Mouse (Mus musculus) skeletal muscle tissue, adult 2 months (tissue): ENCODE measurements around the gene Opn1sw.

ENCODE experiments used
- DNase-seq: peaks from one replicate; pipeline ENCODE4 v3.0.0-alpha.2; 2012; ENCODE audit warnings: low read depth, low spot score

The Opn1sw gene

GRCm38 (mm10) chr6:29388052-29388518 is at the start of gene Opn1sw:
Gene Opn1sw, minus strand, starts transcription at chr6:29388468.
- DNase-seq: peak; percentile 13

DNA sequence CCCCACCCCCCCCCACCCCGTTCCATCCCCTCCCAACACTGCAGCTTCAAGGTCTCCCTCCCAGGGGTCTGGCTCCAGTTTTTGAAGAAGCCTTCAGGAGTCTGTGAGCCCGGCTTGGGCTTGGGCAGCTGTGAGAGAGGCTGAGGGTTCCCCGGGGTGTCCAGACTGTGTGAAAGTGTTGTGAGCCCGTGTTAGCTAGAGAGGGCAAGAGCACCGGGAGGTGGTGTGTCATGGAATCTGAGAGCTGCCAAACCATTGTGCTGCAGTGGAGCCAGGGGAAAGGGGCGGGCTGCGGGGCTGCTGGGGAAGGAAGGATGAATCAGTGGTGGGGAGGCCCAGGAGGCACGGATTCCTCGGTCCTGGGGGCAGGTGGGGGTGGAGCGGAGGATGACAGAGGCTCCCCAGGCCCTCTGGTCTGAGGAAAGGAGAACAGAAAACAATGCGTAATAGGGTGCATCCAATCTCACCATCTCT is 48.2 kb upstream of the Opn1sw start:
- peak; percentile 74 for DNase-seq

DNA sequence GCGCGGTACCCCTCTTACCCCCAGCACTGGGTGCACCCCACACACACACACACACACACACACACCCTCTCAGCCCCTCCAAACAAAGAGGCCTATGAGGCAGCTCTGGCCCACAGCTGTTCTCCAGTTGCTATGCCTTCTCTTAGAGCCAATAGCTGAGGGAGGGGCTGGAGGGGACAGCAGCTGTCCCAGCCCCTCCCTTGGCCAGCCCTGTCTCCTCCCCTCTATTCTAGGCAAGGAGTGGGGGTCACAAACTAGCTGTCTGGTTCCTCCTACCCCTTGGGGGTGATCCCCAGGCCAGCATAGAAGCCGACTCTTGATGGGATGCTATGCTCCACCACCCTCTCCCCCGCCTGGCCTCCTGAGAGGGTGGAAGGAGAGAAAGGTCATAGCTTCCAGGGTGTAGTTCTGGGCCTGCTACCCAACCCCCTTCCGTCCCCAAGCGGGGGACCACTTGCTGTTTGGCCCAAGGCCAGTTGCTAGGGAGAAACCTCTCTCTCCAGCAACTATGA is 47.7 kb upstream of the Opn1sw start:
- peak; percentile 79 for DNase-seq

- peak; percentile 86 for DNase-seq
Measured at GRCm38 (mm10) chr6:29434911-29435691, 46.8 kb upstream of the Opn1sw start.

DNA sequence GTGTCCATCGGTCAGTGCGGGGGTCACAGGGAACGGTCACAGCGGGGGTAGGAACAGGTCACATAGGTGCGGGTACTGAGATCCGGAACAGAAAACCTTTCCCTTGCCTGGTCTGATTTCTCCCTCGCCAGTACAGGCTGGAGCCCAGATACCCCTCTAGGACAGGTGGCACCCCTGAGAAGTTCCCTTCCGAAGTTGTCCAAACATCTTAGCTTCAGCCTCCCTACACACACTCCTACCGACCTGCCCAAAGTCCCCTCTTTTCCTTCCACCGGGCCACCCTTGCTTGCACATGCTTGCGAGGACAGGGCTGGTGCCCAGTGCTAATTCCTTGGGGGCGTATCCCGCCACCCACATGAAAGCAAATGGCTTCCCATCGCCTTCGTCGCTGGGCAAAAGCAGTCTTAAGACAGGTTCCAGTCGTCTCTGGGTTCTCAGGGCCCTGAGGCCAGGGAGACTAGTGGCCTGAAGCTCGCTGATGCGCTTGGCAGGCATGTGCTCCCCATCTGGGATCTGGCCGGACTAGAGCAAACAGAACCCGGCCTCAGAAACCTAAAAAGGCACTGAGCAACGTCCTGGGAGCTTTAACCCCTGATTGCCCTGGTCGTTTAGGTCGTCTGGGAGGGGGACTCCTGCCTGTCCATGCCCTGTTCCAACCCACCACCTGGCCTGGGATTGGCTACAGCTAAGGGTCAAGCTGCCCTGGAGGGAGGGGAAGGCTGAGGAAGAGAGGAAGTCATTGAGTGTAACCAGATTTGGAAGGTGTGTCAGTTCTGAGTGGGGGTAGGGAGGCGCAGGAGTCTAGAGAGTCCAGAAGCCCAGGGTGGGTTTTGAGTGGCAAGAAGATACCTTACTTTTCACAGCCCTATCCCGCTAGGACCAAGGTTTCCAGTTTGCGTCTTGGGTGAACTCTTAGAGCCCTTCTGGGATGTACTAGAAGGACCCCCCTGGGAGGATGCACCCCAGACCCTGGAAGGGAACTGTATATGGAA is 45.8 kb upstream of the Opn1sw start:
- DNase-seq: peak; percentile 92

- peak; percentile 64 for DNase-seq
Measured at GRCm38 (mm10) chr6:29433038-29433803, 45.0 kb upstream of the Opn1sw start, which contains the start of gene Flnc. Gene Flnc, plus strand, starts transcription at chr6:29433256.

GRCm38 (mm10) chr6:29432676-29433037 is 44.4 kb upstream of the Opn1sw start:
- no peak for DNase-seq

GRCm38 (mm10) chr6:29432156-29432555 is 43.9 kb upstream of the Opn1sw start:
- peak; percentile 53 for DNase-seq

DNA sequence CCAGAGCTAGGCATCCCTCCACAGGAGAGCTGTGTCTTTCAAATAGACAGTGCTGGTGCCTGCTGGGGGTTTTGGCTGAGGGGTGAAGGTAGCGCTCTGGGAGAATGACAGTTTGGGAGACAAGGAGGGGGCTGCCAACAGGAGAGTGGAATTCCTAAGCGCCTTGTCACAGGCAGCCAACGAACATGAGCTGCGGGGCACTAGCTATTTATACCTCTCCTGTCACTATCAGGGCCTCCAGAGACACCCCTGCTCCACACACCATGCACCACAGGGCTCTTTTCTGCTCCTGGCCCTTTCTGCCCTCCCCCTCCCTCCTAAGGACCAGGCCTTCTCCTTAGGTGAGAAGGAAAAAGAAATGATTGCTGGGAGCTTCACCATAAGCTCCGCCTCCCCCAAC is 43.2 kb upstream of the Opn1sw start:
- DNase-seq: peak; percentile 89

DNA sequence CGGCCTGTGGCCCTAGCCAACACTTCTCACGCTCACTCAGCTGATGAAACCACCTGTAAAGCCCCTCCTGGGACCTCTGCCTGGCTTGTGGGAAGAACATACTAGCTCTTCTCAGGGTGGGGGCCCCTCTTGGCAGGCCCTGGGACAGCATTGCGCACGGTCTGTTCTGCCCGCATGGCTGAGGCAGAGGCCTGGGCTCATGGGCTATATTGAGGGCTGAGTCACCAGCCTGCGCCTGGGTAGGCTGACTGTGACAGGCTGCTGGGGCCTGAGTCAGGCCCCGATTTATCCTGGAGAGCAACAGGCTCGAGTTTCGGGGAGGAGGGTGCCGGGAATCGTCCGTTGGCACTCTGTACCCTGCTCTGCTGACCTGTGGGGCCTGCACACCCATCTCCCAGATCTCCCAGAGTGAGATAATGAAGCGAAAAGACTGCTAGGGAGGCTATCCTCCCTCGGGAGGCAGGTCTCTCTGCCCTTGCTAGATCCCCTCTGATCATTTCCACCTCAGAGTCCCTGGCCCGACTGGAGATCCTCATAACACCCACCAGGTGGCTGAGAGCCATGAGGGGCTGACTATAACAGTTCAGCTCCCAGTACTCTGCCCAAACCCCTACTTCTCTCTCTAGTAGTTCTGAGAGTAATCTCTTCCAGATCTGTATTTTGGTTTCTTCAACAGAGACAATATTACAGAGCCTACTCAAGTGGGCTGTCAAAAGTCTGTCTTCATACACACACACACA is 42.6 kb upstream of the Opn1sw start:
- peak; percentile 94 for DNase-seq

DNA sequence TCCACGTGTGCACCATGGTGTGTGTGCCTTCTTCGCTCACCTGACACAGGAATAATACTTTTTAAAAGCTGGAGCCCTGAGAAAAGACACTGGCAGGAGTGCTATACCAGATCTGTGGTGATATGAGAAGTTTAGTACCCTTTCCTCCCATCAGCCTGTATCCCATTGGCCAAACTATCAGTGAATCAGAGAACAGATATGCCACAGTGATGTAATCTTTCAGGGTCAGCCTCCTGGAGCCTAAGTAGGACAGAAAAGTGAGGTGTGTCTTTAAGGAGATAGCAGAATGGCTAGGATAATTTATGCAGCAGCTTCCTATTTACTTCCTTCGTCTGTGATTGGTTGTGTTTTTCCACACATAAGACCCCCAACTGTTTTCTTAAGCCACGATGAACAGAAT is 39.9 kb upstream of the Opn1sw start:
- DNase-seq: no peak

DNA sequence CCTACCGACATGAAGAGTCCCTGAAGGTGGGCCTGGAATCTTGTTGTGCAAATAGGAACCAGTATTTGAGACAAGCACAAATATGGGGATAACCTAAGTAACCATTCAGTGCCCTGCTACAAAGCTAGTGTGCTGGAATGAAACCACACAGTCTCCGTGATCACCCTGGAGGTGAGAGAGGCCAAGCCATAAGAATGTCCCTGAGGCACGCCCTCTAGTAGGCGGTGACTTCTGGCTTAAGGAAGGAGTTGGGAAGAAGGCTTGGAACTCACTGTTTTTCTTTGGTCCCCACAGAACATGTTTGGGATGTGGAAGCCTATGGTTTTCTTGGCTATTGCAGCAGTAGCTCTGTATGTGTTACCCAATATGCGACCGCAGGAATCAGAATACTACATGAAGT is 38.1 kb upstream of the Opn1sw start:
- DNase-seq: no peak

GRCm38 (mm10) chr6:29425118-29425517 is 36.9 kb upstream of the Opn1sw start:
- no peak for DNase-seq

GRCm38 (mm10) chr6:29420596-29420995 is 32.3 kb upstream of the Opn1sw start:
- DNase-seq: no peak

DNA sequence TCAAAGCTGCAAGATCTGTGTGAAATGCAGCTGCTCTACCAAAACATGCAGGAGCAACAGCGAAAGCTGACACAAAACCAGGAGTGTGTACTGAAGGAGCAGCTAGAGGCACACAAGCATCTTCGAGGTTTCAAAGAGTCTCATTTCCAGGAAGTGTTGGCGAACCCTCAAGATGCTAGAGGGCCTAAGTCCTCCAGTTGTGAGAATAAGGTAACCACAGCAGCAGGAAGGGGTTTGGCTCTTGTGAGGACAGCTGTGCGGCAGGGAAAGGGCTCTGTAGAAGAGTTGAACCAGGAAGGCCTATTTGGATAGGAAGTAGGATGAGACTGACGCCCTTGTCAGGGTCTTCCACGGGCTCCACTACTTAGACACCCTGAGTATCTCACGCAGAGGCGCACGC is 27.2 kb upstream of the Opn1sw start:
- DNase-seq: no peak

DNA sequence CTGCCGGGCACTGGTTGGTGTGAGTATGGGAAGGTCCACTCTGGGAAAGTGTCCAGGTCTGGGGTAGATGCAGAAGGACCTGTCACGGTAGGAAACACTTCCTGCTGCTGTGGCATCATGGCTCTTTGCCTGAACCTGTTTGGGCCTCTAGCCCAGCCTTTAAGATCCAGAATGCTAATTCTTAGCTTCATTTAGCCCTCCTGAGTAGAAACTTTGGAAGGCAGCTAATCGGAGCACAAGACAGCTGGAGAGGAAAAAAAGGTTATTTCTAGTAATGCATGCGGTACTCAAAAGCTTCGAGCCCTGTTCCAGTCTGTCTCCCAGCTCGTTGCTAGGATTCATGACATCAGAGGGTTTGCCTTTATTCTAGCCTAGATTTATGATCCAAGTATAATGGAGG is 18.1 kb upstream of the Opn1sw start:
- no peak for DNase-seq

GRCm38 (mm10) chr6:29402693-29403342 is 14.6 kb upstream of the Opn1sw start:
- DNase-seq: peak; percentile 42

- DNase-seq: no peak
Measured at GRCm38 (mm10) chr6:29399851-29400250, 11.6 kb upstream of the Opn1sw start.

DNA sequence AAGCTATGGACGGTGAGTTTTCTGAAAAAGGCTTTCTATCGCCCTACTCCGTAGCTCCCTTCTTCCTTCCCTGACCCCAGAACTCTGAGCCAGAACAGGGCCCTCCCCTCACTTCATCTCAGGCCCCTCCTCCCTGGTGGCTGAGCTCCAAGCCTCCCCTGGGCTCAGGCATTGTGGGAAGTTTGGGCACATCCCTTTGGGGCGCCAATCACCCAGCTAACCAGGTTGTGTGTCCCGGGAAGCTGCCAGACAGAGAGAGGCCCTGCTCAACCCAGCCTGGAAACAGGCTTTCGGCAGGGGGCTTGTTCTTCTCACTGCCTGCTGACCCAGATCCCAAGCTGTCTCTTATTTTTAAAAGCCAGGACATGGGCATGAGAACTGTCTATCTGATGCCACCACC is 9.3 kb upstream of the Opn1sw start:
- no peak for DNase-seq
